Mouse (Mus musculus) kidney, adult 8-10 months (tissue): ENCODE data around the gene Fgd2.
"Not testable (repeated sequence)": the region's sequence is repeated elsewhere in the genome, so short reads cannot be mapped to it uniquely, and the experiment has no call there.

Source experiments
- DNase-seq, 2 experiments: peaks; one replicate each; pipeline ENCODE4 v3.0.0; 2022

Gene Fgd2

GRCm38 (mm10) chr17:29368726-29369125 is 8.0 kb downstream of the Fgd2 start:
- no peak for DNase-seq

DNA sequence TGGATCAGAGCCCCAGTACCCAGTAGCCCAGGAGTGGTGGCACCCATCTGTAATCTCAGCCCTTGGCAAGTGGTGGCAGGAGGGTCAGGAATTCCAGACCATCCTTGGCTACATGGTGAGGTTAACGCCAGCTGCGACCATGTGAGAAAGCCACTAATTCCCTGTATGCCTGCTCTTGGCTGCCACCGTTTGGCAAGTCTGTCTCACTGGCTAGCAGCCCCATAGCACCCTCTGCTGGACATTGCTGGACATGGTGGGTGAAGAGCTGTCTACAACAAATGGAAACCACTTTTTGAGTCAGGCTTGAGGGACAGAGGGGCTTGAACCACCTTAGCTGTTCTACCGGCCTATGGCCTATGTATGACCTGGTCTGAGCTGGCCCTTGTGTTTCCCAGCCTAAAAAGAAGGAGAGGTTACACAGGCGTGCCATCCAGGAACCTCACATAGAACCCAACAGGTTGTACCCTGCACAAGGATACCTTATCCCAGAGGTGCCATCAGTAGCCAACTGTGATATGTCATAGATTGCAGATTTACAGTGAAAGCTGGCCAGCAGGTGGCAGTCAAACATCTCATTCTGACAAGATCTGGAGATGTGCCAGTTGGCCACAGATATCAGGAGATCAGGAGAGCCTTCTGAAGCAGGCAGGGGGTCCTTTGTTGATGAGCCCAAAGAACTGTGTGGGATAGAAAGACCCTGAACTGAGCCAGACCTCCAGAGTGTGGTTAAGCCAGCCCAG is 10.4 kb downstream of the Fgd2 start:
- peak; percentile 88 to 95 for DNase-seq

DNA sequence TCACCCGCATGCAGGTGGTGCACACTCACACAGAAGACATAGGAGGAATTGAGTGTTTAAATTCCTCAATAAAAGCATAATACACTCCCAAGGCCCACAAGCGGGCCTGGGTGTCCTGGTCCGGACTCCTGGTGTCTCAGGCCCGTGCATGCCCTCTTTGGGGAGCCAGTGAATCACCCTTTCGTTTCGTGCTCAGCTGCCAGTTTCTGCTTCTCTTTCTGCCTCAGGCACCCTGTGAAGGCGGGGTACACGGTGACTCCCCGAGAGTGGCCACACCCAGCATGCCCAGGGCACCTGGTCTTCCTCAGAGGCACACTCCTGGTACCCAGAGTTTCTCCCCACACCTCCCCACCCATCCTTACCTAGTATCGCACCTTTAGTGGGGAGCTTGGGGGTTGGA is 15.2 kb downstream of the Fgd2 start:
- DNase-seq: no peak

- no peak for DNase-seq
Observed at GRCm38 (mm10) chr17:29378056-29378455, 17.3 kb downstream of the Fgd2 start.

GRCm38 (mm10) chr17:29380241-29380640 is 19.5 kb downstream of the Fgd2 start:
- DNase-seq: no peak

DNA sequence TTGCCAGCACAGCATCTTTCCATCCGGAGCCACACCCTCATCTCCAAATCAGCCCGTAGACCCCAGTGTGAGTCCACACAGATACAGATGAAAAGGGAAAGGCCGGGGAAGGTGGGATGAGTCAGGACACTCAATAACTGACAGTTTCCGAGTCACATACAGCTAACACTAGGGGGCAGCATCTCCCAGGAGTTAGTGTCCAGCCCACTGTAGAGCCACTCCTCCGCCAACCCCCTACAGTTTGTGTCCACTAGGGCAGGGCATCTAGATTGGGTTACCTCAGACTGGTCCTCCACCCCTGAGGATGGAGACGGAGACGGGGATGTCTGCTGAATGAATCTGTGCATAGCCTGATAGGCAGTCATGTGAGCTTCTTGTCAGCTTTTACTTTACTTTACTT is 20.8 kb downstream of the Fgd2 start:
- DNase-seq: peak; percentile 64 to 72

- DNase-seq: no peak
Observed at GRCm38 (mm10) chr17:29382417-29382816, 21.7 kb downstream of the Fgd2 start.

DNA sequence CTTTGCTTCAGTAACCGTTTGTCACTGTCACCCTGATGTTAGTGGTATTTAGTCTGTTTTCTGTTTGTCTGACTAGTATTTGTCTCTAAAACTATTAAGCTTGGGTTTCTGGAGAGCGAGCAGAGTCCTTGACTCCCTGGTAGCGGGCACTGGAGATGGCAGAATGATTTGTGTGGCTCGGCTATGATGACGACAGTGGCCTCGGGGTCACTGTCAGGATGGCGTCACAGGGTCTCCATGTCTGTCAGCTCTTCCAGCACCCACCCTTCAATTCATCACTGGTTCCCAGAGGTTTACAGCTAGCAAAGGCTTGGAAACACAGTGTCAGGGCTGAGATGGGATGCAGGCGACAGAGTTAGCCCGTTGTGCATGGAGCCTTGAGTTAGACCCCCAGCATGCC is 23.2 kb downstream of the Fgd2 start:
- DNase-seq: no peak

DNA sequence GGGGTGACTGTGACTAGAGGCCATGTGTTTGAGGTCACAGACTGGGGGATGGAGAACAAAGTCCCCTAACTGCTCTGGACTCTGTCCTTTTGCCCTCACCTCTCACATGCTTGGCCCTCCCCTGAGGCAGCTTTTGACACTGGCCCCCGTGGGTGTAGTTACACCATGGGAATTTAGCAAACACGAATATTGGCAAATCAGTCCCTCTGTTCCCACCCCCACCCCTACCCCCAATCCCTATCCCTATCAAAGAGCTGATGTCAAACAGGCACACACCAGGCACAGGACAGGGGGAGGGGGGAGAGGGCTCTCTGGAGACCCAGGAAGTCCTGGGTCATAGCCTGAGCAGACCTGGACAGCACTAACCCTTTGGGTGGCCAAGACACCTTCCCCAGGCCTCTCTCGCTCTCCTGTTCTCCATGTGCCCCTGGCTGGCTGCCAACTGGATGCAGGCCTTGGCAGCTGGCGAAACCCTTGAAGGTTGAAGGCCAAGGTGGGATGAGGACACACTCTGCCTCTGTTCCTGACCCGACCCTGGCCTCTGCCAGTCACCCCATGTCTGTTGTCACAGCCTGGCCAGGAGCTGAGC is 24.2 kb downstream of the Fgd2 start:
- peak; percentile 82 to 83 for DNase-seq

DNA sequence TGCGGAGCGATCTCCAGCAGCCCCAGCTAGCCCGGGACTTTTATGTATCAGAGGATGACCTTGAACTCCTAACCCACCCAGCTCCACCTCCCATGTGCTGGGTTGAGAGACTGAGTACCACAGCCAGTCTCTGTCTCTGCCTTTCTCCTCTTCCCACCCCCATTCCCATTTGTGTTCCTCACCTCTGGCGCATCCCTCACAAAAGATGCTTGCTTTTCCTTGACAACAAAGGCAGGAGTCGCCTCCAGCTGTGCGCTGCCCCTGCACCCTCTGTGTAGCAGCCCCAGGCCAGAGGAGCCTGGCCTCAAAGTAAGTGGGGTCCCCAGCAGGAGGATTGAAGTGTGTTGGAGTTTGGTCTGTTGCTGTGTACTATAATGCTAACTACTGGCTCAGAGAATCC is 25.0 kb downstream of the Fgd2 start:
- DNase-seq: no peak

DNA sequence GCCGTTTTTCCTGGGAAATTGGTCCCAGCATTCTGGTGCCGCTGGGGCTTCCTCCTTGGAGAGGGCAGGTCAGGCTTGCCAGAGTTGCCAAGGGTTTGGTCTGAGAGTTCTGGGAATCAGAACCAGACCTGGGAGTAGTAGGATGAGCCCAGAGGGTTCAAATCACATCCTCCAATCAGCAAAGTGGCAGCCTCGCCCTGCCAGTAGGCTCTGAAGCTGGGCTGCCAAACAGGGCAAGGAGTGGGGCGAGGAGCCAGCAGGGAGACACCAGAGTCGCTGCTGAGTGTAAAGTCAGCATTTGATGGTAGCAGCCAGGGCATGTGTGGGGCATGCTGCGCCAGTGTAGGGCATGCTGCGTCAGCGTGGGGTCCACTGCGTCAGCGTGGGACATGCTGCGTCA is 28.3 kb downstream of the Fgd2 start:
- DNase-seq: peak; percentile 35 to 38

DNA sequence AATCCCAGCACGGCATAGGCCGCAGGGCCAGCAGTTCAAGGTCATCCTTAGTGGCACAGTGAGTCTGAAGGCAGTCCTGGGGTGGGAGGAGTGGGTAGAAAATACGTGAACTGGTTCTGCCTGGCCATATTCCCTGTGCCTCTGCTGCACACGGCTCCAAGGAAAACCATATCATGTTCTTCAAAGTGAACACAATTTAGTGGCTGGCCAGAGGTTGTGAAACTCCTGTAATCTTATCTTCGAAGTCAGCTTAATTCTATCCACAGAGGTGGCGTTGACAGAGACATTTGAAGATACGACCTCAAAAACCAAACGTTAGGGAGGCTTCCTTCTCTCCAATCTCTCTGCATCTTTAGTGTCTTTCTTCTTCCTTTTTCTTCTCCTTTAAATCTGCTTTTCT is 30.6 kb downstream of the Fgd2 start:
- DNase-seq: no peak

DNA sequence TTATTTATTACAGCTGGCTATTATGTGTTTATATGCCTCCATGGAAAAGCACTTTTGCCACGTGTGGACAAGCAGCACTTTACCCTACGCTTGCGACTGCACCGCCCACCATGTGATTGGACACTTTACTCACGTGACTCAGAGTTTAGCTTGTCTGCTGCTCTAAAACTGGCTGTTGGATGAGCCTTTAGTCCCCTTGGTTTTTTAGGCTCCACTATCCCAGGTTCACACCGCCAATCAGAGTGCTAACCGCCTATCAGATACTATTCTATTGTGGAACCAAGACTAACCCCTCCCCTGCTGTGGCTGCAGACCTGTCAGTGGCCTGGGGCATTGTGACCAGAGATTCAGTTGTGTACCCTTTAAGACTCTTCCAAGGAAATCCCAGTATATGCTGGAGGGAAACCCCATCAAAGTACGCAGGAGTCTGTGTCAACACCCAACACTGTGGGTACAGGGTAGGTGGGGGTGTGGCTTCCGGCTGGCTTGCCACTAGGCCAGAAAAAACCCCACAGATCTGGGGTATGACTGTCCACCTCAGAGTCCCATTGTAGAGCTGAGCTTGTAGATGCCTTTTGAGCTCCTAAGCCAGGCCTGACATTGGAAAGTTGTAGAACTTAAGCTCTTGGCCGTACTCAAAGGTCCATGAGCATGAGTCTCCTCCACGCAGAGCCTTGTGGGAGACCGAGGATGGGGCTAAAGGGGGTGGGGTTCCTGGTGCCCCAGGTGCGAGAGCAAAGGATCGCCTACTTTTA is 32.8 kb downstream of the Fgd2 start:
- DNase-seq: no peak

GRCm38 (mm10) chr17:29394106-29394760 is 33.5 kb downstream of the Fgd2 start:
- DNase-seq: no peak

DNA sequence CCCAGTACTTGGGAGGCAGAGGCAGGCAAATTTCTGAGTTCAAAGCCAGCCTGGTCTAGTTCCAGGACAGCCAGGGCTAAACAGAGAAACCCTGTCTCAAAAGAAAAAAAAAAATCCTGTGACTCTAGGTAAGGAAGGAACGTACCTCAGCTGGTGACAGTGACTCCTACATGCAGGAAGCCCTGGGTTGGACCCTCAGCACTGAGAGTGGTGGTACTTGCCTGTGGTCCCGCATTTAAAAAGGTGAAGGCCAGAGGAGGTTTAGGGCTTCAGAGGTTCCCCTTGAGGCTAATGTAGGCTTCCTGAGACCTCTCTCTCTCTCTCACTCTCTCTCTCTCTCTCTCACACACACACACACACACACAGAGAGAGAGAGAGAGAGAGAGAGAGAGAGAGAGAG is 34.0 kb downstream of the Fgd2 start:
- DNase-seq: not testable (repeated sequence)

DNA sequence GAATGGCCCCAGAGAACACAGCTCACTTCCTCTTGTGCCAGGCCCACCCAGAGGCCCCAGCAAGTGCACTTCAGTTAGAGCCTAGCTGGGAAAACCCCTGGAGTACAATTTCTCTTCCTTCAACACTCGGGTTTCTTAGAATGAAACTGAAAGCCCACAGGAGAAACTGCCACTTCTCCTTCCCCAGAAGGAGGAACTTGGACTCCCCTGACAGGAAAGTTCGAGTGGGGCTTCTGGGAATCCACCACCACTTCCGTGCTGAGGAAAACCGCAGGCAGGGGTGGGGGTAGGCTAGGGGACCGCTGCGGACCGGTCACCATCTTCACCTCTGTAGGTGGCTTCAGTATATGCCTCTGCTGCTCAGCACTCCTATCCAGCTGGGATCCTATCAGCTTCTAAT is 34.7 kb downstream of the Fgd2 start:
- DNase-seq: peak in 1 of 2 experiments; percentile 29

GRCm38 (mm10) chr17:29396056-29396799 is 35.5 kb downstream of the Fgd2 start:
- no peak for DNase-seq

- peak; percentile 66 to 77 for DNase-seq
Observed at GRCm38 (mm10) chr17:29396821-29397242, 36.1 kb downstream of the Fgd2 start.

- peak; percentile 80 to 81 for DNase-seq
Observed at GRCm38 (mm10) chr17:29397480-29398433, 37.0 kb downstream of the Fgd2 start.

- DNase-seq: no peak
Observed at GRCm38 (mm10) chr17:29398434-29399026, 37.8 kb downstream of the Fgd2 start.
